Mouse (Mus musculus): ENCODE data around the gene Tacr2. TPM values are rescaled to one million over a fixed set of nuclear protein-coding genes. Genes with fewer than 3 reads are reported as not detected.

Tacr2 gene
- polyA plus RNA-seq (2017; shearing (Covaris generic)): not detected

DNA sequence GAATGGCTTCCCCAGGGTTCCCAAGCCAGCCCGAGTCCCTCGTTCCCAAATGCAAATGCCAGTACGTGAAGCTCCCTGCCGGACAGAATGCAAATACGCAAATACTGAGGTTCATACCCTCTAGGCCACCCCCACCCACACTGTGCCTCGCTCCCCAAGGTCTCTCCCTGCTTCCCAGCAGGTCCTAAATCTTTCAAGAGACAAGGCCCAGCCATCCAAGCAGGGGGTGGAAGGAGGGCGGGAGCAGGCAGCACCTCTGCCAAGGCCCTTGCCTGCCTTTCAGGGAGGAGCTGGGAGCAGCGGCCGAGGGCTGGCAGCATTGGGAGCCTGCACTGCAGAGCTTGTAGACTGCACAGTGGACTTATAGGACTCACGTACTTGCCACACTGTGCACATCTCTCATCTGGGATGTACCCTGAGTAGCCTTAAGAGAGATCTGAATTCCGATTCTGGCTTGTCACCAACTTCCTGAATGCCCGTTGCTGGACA lies at the start of gene Tacr2:
Gene Tacr2 (plus strand): TSS at position 439 of the 489 bp plus-strand sequence.

GRCm38 (mm10) chr10:62230708-62231394 lies 21.4 kb upstream of the Tacr2 start, which contains the start of gene Tspan15:
Gene Tspan15 (minus strand): TSS chr10:62231251.

Other genes with a start within 250 kb of the Tacr2 start
- not detected for gene Neurog3, start 119.3 kb upstream of the Tacr2 start, polyA plus RNA-seq (2017; shearing (Covaris generic))
- gene Fam241b, start 108.5 kb upstream of the Tacr2 start, polyA plus RNA-seq (2017; shearing (Covaris generic)): 4.9 TPM
- 0.10 TPM for gene Tspan15, start 21.2 kb upstream of the Tacr2 start, polyA plus RNA-seq (2017; shearing (Covaris generic))
- gene Hk1, start 127.5 kb downstream of the Tacr2 start, polyA plus RNA-seq (2017; shearing (Covaris generic)): 81.8 TPM
- gene Hkdc1, start 170.1 kb downstream of the Tacr2 start, polyA plus RNA-seq (2017; shearing (Covaris generic)): not detected
- gene 4930507D05Rik, start 197.1 kb downstream of the Tacr2 start, polyA plus RNA-seq (2017; shearing (Covaris generic)): 0.35 TPM
- gene Supv3l1, start 197.3 kb downstream of the Tacr2 start, polyA plus RNA-seq (2017; shearing (Covaris generic)): 22.1 TPM
- gene Vps26a, start 234.4 kb downstream of the Tacr2 start, polyA plus RNA-seq (2017; shearing (Covaris generic)): 42.3 TPM